ENCODE assay signal across 27 mouse cellular contexts in the genomic region with DNA sequence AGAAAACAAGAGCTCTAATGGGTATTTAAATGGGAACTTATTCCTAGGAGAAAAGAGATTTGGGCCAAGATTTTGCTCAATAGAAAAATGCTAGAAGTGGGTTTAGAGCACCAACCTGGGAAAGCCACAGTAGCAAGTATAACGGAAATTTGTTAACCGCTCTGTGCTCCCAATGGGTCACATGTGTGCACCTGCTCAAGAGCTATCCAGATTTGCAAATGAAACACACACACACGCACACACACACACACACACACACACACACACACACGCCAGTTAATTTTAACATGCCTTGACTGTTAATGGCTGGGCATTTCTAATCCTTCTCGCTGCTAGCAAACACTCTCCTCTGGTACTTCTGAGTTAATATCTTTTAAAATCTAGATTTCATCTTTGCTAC.
DNase-seq lines count a peak whose midpoint lies in the region; ATAC-seq and TF ChIP-seq lines count a peak whose summit lies in the region.
"Had no signal": no experiment of that assay in that cellular context is flagged by ENCODE, and none has a peak within 500 bp of the region (broad histone marks: within the 10 kb centered on the region; RNA-seq: fewer than 3 reads in every experiment).

No protein-coding gene starts in this region.

- no peak overlapping the region for H3K4me3 ChIP-seq in bone marrow, adult 2 months (replicated peaks; ENCODE audit: control insufficient read depth, low read depth, low read length)
- no peak overlapping the region for H3K4me3 ChIP-seq in neural tube, embryonic 15.5 days (replicated peaks)
- H3K4me3 ChIP-seq: forebrain, embryonic 10.5 days; heart, adult 2 months; heart, embryonic 15.5 days; intestine, embryonic 15.5 days; layer of hippocampus, adult 2 months; limb, embryonic 13.5 days; liver, embryonic 12.5 days; midbrain, embryonic 12.5 days had no signal

- peak overlapping the region; percentile 48; the same call in 1 of the 2 replicates for H3K27ac ChIP-seq in bone marrow, adult 2 months (ENCODE audit: control insufficient read depth, insufficient read depth, low read depth, low read length, poor library complexity)
- H3K27ac ChIP-seq in neural tube, embryonic 15.5 days (replicated peaks), result no peak overlapping the region
- H3K27ac ChIP-seq: forebrain, embryonic 10.5 days; heart, adult 2 months; heart, embryonic 15.5 days; hindbrain, embryonic 14.5 days; intestine, embryonic 15.5 days; layer of hippocampus, adult 2 months; limb, embryonic 13.5 days; liver, embryonic 12.5 days; midbrain, embryonic 12.5 days had no signal

- no peaks in the 10 kb centered on the region for H3K36me3 ChIP-seq in splenic B cell, adult 2 months (ENCODE audit: control insufficient read depth, insufficient read depth, low read length, poor library complexity, severe bottlenecking)
- H3K36me3 ChIP-seq in neural tube, embryonic 15.5 days, result no peaks in the 10 kb centered on the region
- H3K36me3 ChIP-seq: forebrain, embryonic 10.5 days; heart, embryonic 15.5 days; intestine, embryonic 15.5 days; limb, embryonic 13.5 days; liver, embryonic 12.5 days; midbrain, embryonic 12.5 days had no signal

- H3K27me3 ChIP-seq in splenic B cell, adult 2 months (ENCODE audit: control insufficient read depth, insufficient read depth, low read length, poor library complexity, severe bottlenecking), result no peaks in the 10 kb centered on the region
- H3K27me3 ChIP-seq in neural tube, embryonic 15.5 days (replicated peaks), result no peaks in the 10 kb centered on the region
- H3K27me3 ChIP-seq: heart, embryonic 15.5 days; intestine, embryonic 15.5 days; limb, embryonic 13.5 days; liver, embryonic 12.5 days; midbrain, embryonic 12.5 days had no signal

- no peak for TF ChIP-seq POLR2A in bone marrow, adult 2 months (IDR thresholded peaks at IDR 0.05; ENCODE audit: borderline replicate concordance, control insufficient read depth, low read depth, low read length)

- 24% methylated on average over 5 of the region's 5 CpGs for WGBS in bone marrow, adult 2 months
- WGBS in neural tube, embryonic 15.5 days, result 94% methylated on average over 5 of the region's 5 CpGs

- H3K4me2 ChIP-seq in neural tube, embryonic 15.5 days, result no peak overlapping the region
- H3K4me2 ChIP-seq: heart, embryonic 15.5 days; hindbrain, embryonic 14.5 days; intestine, embryonic 15.5 days; limb, embryonic 13.5 days; liver, embryonic 12.5 days; midbrain, embryonic 12.5 days had no signal

- H3K4me1 ChIP-seq in bone marrow, adult 2 months (ENCODE audit: control insufficient read depth, insufficient read depth, low read length), result peaks cover 10% of the 10 kb centered on the region
- H3K4me1 ChIP-seq in neural tube, embryonic 15.5 days, result no peaks in the 10 kb centered on the region
- H3K4me1 ChIP-seq: forebrain, embryonic 10.5 days; intestine, embryonic 15.5 days; liver, embryonic 12.5 days; midbrain, embryonic 12.5 days had no signal

- DNase-seq in spleen, postnatal 36 days (ENCODE audit: low spot score in 2 of 2), result peak; percentile 75 to 78
- DNase-seq in spleen, adult 12 weeks (ENCODE audit: low spot score), result no peak
- DNase-seq in splenic B cell, adult 2 months (ENCODE audit: low read depth, low spot score), result peak; percentile 76
- DNase-seq in kidney, adult 8-10 months, result no peak
- DNase-seq in urinary bladder, postnatal 25 days (ENCODE audit: low spot score), result no peak
- DNase-seq: adrenal gland, postnatal 36 days; cerebellum, adult 11-12 months; cerebellum, postnatal 10 days; forebrain, postnatal 0 days; gastrocnemius, postnatal 36 days; heart, adult 2 months; heart, postnatal 4 days; kidney, postnatal 25 days; lung, adult 18-20 months; lung, postnatal 10 days; retina, postnatal 1 day; right cerebral cortex, postnatal 25 days had no signal

- no peak overlapping the region for H3K9ac ChIP-seq in neural tube, embryonic 15.5 days (replicated peaks)
- H3K9ac ChIP-seq: forebrain, postnatal 0 days; heart, embryonic 15.5 days; hindbrain, embryonic 14.5 days; intestine, embryonic 15.5 days; limb, embryonic 13.5 days; liver, embryonic 12.5 days; midbrain, embryonic 12.5 days had no signal

- H3K9me3 ChIP-seq in neural tube, embryonic 15.5 days (replicated peaks), result no peaks in the 10 kb centered on the region
- H3K9me3 ChIP-seq: forebrain, embryonic 10.5 days; heart, embryonic 15.5 days; intestine, embryonic 15.5 days; limb, embryonic 13.5 days; liver, embryonic 12.5 days; midbrain, embryonic 12.5 days had no signal

- no peak for ATAC-seq in neural tube, embryonic 15.5 days (ENCODE audit: low FRiP score)
- ATAC-seq: forebrain, postnatal 0 days; intestine, embryonic 15.5 days; liver, embryonic 12.5 days had no signal

- no peak for TF ChIP-seq CTCF in bone marrow, adult 2 months (IDR thresholded peaks at IDR 0.05; ENCODE audit: control insufficient read depth, insufficient read depth, low read length)

Comparison
In these comparisons a context has a peak if more than half of its experiments do, and no peak if none do; other contexts are left out.
1. DNase-seq: peak in spleen, postnatal 36 days (2 of 2) and splenic B cell, adult 2 months (single experiment); none in spleen, adult 12 weeks (single experiment), kidney, adult 8-10 months (0 of 2) and urinary bladder, postnatal 25 days (single experiment).